Mouse (Mus musculus): ENCODE measurements around the gene Catsperd. TPM values are rescaled to one million over a fixed set of nuclear protein-coding genes. Genes with fewer than 3 reads are reported as not detected.

The Catsperd gene
- polyA plus RNA-seq (2015; fragmentation: Nextera tagmentation; extraction: Ambion mirVana) = 0.52 and 1.2 TPM in 2 replicates

- Histone ChIP-seq H3K4me3 (peak within 1 kb of the TSS; percentile 99), H3K4me1 (peaks cover 22% of the 10 kb centered on the region), H3K36me3 (peaks cover 14% of the 10 kb centered on the region; the same call in 1 of the 2 replicates), H3K9me3 (no peaks in the 10 kb centered on the region), H3K27ac (peak within 1 kb of the TSS; percentile 77), H3K9ac (peak within 1 kb of the TSS; percentile 44), H3K4me2 (peak within 1 kb of the TSS; percentile 89), H3K27me3 (no peaks in the 10 kb centered on the region)
- ATAC-seq (ENCODE audit: borderline replicate concordance, extremely low read depth, low FRiP score, low TSS enrichment) = peak; percentile 16; the same call in 1 of the 2 replicates
- 8% methylated on average over 26 of the region's 26 CpGs for WGBS
These were observed at the start of gene Catsperd for GRCm38 (mm10) chr17:56627530-56628277. Catsperd (plus strand) TSS chr17:56628143.

GRCm38 (mm10) chr17:56583071-56583470 lies 44.9 kb upstream of the Catsperd start:
- no peak overlapping the region for H3K27ac ChIP-seq
- peak overlapping the region; percentile 90 for H3K9ac ChIP-seq
- H3K9me3 ChIP-seq = no peaks in the 10 kb centered on the region
- peak overlapping the region; percentile 89 for H3K4me3 ChIP-seq
- H3K27me3 ChIP-seq = no peaks in the 10 kb centered on the region
- H3K36me3 ChIP-seq = peaks cover 64% of the 10 kb centered on the region
- peak overlapping the region; percentile 81 for H3K4me2 ChIP-seq
- no peak for ATAC-seq (ENCODE audit: borderline replicate concordance, extremely low read depth, low FRiP score, low TSS enrichment)
- peaks cover 38% of the 10 kb centered on the region for H3K4me1 ChIP-seq
- WGBS = 78% methylated on average over 1 of the region's 1 CpGs

GRCm38 (mm10) chr17:56583611-56584256 lies 44.2 kb upstream of the Catsperd start:
- Histone ChIP-seq H3K4me3 (peak overlapping the region; percentile 89), H3K27ac (peak overlapping the region; percentile 96), H3K36me3 (peaks cover 64% of the 10 kb centered on the region), H3K9me3 (no peaks in the 10 kb centered on the region), H3K9ac (peak overlapping the region; percentile 90), H3K4me2 (peak overlapping the region; percentile 81), H3K4me1 (peaks cover 38% of the 10 kb centered on the region), H3K27me3 (no peaks in the 10 kb centered on the region)
- WGBS = 1% methylated on average over 33 of the region's 33 CpGs
- ATAC-seq (ENCODE audit: borderline replicate concordance, extremely low read depth, low FRiP score, low TSS enrichment) = no peak

GRCm38 (mm10) chr17:56584257-56585130 lies 43.4 kb upstream of the Catsperd start, which contains the start of the genes Safb2 and Safb:
Safb2 (minus strand) TSS chr17:56584585.
Safb (plus strand) TSS chr17:56584825.
- peak within 1 kb of the TSS; percentile 89 for H3K4me3 ChIP-seq
- H3K4me2 ChIP-seq = peak within 1 kb of the TSS; percentile 81
- H3K27me3 ChIP-seq = no peaks in the 10 kb centered on the region
- H3K4me1 ChIP-seq = peaks cover 38% of the 10 kb centered on the region
- H3K9me3 ChIP-seq = no peaks in the 10 kb centered on the region
- H3K9ac ChIP-seq = peak within 1 kb of the TSS; percentile 90
- peak within 1 kb of the TSS; percentile 96 for H3K27ac ChIP-seq
- ATAC-seq (ENCODE audit: borderline replicate concordance, extremely low read depth, low FRiP score, low TSS enrichment) = peak; percentile 95
- peaks cover 64% of the 10 kb centered on the region for H3K36me3 ChIP-seq
- under 1% methylated on average over 86 of the region's 101 CpGs for WGBS

GRCm38 (mm10) chr17:56585171-56585821 lies 42.6 kb upstream of the Catsperd start:
- H3K27ac ChIP-seq = peak overlapping the region; percentile 95
- WGBS = under 1% methylated on average over 61 of the region's 61 CpGs
- peaks cover 38% of the 10 kb centered on the region for H3K4me1 ChIP-seq
- peak overlapping the region; percentile 89 for H3K9ac ChIP-seq
- no peaks in the 10 kb centered on the region for H3K9me3 ChIP-seq
- no peaks in the 10 kb centered on the region for H3K27me3 ChIP-seq
- H3K4me3 ChIP-seq = peak overlapping the region; percentile 89
- H3K4me2 ChIP-seq = peak overlapping the region; percentile 69
- ATAC-seq (ENCODE audit: borderline replicate concordance, extremely low read depth, low FRiP score, low TSS enrichment) = peak; percentile 13; the same call in 1 of the 2 replicates
- H3K36me3 ChIP-seq = peaks cover 63% of the 10 kb centered on the region

GRCm38 (mm10) chr17:56587773-56588172 lies 40.2 kb upstream of the Catsperd start:
- Histone ChIP-seq H3K9ac (no peak overlapping the region), H3K4me2 (no peak overlapping the region), H3K27ac (no peak overlapping the region), H3K4me1 (peaks cover 26% of the 10 kb centered on the region), H3K9me3 (no peaks in the 10 kb centered on the region), H3K36me3 (peaks cover 62% of the 10 kb centered on the region), H3K4me3 (no peak overlapping the region), H3K27me3 (no peaks in the 10 kb centered on the region)
- ATAC-seq (ENCODE audit: borderline replicate concordance, extremely low read depth, low FRiP score, low TSS enrichment) = no peak
- 58% methylated on average over 1 of the region's 1 CpGs for WGBS

GRCm38 (mm10) chr17:56588921-56589320 lies 39.0 kb upstream of the Catsperd start:
- Histone ChIP-seq H3K4me2 (no peak overlapping the region), H3K4me3 (no peak overlapping the region), H3K36me3 (peaks cover 71% of the 10 kb centered on the region), H3K9me3 (no peaks in the 10 kb centered on the region), H3K9ac (no peak overlapping the region), H3K4me1 (peaks cover 18% of the 10 kb centered on the region), H3K27ac (no peak overlapping the region), H3K27me3 (no peaks in the 10 kb centered on the region)
- no peak for ATAC-seq (ENCODE audit: borderline replicate concordance, extremely low read depth, low FRiP score, low TSS enrichment)
- 90% methylated on average over 4 of the region's 4 CpGs for WGBS

- no peak for ATAC-seq (ENCODE audit: borderline replicate concordance, extremely low read depth, low FRiP score, low TSS enrichment)
- H3K4me3 ChIP-seq = no peak overlapping the region
These were observed 35.4 kb upstream of the Catsperd start for GRCm38 (mm10) chr17:56592553-56592952.

GRCm38 (mm10) chr17:56593527-56594271 lies 34.2 kb upstream of the Catsperd start:
- no peak overlapping the region for H3K9ac ChIP-seq

More at GRCm38 (mm10) chr17:56592553-56592952, 35.4 kb upstream of the Catsperd start:
- Histone ChIP-seq H3K4me2 (no peak overlapping the region), H3K9me3 (no peaks in the 10 kb centered on the region), H3K27me3 (no peaks in the 10 kb centered on the region), H3K9ac (no peak overlapping the region), H3K27ac (no peak overlapping the region), H3K4me1 (peaks cover under 1% of the 10 kb centered on the region), H3K36me3 (peaks cover 98% of the 10 kb centered on the region)

GRCm38 (mm10) chr17:56603186-56604069 lies 24.5 kb upstream of the Catsperd start:
- H3K4me1 ChIP-seq = peaks cover 5% of the 10 kb centered on the region
- H3K4me3 ChIP-seq = no peak overlapping the region
- H3K27ac ChIP-seq = no peak overlapping the region
- H3K4me2 ChIP-seq = no peak overlapping the region
- WGBS = 93% methylated on average over 28 of the region's 28 CpGs
- no peaks in the 10 kb centered on the region for H3K9me3 ChIP-seq
- H3K27me3 ChIP-seq = no peaks in the 10 kb centered on the region
- H3K9ac ChIP-seq = no peak overlapping the region
- ATAC-seq (ENCODE audit: borderline replicate concordance, extremely low read depth, low FRiP score, low TSS enrichment) = no peak
- peaks cover 87% of the 10 kb centered on the region for H3K36me3 ChIP-seq

More at GRCm38 (mm10) chr17:56593527-56594271, 34.2 kb upstream of the Catsperd start:
- Histone ChIP-seq H3K27ac (no peak overlapping the region), H3K4me3 (no peak overlapping the region), H3K36me3 (peaks cover 94% of the 10 kb centered on the region), H3K4me1 (no peaks in the 10 kb centered on the region), H3K9me3 (no peaks in the 10 kb centered on the region), H3K27me3 (no peaks in the 10 kb centered on the region), H3K4me2 (no peak overlapping the region)
- ATAC-seq (ENCODE audit: borderline replicate concordance, extremely low read depth, low FRiP score, low TSS enrichment) = no peak
- 82% methylated on average over 8 of the region's 8 CpGs for WGBS

Data from lung, embryonic 15.5 days (tissue).